Mouse (Mus musculus): ENCODE data around the gene Gpsm1. TPM values are rescaled to one million over a fixed set of nuclear protein-coding genes. Genes with fewer than 3 reads are reported as not detected.

Gpsm1 gene
- total RNA-seq, 2 experiments from 2014 or later = 179 to 190 TPM

DNA sequence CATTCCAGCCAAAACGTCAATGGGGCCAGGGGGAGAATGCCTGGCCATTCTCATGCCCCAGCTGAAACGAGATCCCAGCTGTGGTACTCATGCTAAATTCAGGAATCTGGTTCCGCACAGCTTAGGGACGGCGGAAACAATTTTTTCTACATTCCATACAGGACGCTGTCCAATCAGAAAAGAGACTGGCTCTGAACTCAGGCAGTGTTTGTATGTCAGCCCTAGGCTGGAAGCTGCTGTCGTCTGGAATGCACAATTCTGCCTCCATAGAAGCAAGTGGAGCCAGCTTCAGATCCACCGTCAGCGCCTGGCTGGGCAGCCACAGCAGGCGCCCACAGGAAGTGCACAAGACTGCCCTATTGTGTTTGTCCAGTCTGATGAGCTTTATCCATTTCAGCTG is 5.6 kb upstream of the Gpsm1 start:
- no peak for DNase-seq
- intact Hi-C loops (cut with DNase I) = no loop called here

DNA sequence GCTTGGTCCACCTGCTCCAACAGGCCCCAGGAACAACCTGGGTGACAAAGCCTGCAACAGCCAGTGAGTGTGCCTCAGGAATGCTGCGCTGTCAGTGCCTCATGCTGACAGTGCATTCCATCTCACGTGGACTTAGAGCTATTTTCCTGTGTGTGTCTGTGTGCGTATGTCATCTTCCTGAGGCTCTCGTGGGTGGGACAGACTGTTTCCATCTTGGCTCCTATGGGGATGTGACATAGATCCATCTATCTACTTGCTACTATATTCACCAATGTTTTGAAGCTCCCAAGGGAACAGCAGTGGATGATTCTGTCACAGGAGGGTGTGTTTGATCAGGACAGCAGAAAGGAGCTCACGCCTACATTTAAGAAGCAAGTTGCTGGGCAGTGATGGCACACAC is 3.4 kb upstream of the Gpsm1 start:
- intact Hi-C loops (cut with DNase I) = no loop called here
- no peak for DNase-seq

DNA sequence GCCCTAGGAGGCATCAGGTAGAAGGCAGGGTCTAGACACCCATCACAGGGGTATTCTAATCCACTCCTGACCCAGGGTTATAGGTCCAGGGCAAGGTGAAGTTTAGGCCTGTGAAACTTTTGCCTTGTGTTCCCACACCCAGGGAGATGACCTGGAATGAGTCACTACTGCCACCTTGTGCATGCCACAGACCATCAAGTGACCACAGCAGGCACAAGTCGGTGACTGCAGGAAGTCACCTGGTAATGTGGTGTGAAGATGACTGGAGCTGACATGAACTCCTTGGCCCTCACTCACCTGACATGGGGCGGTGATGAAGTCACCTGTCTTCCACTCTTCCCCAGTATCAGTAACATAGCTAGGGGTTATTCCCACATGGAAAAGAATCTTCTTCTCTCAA is 2.5 kb upstream of the Gpsm1 start:
- intact Hi-C loops (cut with DNase I) = no loop called here
- no peak for DNase-seq

DNA sequence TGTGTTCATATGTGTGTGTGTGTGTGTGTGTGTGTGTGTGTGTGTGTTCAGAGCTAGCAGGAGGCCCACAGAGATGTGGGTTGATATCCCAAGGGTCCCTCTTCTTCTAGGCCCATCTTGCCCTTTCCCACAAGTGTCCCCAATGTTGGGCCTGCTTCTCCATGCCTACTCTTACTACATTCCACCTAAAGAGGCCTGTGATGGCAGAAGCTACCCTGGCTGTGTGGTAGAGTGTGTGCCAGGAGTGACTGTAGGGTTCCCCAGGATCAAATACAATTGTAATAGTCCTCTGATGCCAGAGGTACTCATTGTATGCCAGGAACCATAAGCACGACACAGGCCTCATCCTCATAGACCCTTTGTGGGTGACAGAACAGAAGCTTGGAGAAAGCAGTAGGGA is 1.9 kb upstream of the Gpsm1 start:
- DNase-seq = no peak
- intact Hi-C loops (cut with DNase I) = no loop called here

DNA sequence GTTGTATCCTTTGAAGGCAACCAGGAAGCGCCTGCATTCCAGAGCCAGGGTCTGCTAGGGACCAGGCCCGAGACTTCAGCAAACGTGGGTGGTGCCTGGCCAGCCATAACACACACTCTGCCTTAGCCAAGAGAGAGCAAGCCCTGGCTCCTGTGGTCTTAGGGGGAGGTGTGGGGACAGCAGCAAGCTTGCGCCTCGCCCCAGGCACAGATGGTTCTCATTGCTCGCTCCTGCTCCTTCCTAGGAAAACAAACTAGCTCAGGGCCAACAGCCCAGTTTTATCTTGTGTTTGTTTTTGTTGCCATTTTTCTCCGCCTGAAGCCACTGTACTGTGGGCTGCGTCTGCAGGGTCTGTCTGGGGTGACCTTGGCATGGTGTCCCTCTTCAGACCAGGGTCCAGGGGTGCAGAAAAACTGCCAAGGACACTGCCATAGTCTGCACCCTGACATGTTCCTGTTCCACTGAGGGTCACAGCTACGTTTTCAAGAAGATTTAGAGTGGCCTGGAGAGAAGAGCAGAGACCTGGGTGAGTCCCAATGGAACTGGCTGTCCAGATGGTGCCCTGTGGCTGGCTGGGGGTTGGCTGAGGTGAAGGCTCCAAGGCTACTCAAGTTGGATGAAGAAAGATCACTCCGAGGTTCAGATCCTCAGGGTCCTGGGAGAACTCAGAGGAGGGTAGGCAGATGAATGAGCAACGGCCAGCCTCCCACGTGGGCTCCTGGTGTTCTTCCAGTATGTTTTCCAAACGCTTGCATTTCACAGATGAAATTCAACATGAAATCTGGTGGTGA is 839 bp upstream of the Gpsm1 start:
- intact Hi-C loops (cut with DNase I) = no loop called here
- peak; percentile 85 for DNase-seq

DNA sequence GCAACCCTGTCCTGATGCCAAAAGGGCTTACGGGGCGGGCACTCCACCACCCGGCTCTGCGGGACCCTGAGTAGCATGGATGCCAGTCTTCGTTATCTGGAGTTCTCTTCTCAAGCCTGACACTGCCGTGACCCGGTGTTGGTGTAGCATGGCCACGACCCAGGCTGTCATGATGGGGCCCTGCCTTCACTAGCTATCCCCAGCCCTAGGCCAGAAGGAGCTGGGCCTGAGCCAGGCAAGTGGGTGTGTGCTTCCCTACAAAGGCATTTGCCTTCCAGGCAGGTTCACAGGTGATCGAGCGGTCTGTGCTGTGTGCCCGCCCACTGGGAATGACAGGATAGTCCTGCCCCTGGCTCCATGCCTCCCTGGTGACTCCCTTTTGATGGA is 603 bp downstream of the Gpsm1 start:
- peak; percentile 66 for DNase-seq
- intact Hi-C loops (cut with DNase I) = no loop called here

DNA sequence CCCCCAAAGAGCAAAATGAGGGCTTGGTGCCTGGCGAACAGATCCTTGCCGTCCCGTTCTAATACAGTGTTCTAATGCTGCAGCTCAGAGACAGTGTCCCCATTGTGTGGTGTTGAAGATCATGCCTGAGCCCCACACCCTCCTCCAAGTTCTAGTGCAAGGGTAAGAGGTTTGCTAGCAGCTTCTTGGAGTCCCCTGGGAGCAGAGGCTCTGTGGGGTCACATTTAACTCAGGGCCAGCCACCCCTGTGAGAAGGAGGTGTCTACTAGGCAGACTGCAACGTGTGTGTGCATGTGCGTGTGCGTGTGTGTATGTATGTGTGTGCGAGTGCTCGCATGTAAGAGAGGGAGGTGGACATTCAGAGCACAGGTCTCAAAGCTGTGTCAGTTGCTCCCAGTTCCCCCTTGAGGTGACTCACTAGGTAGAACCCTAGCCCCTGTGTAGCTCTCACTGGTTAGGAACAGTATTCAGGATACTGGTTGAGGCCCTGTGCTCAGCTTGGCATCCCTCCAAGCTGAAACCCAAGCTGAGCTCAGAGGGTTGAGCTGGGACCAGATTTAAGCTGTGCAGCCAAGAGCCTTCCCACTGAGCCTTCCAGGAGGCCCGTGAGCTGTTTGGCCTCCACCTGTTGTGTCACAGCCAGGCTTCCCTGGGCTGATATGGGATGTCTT is 1.4 kb downstream of the Gpsm1 start:
- no peak for DNase-seq
- intact Hi-C loops (cut with DNase I) = no loop called here

DNA sequence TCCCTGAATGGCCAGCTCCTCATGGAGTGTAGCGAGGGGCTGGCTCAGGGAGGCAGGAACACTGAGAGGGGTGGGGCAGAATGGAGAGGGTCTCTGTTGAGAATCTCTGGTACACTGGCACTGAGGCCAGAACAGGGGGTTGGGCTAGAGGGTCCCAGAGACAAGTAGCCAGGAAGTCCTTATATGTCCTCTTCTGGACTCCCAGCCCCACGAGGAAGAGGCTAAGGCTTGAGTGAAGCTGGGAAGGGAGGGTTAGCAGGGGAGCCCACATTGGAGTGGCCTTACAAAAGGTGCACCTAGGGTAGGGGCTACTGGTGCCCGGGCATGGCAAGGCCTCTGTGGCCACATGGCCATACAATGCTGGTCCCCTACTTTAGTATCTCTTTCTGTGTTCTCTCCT is 2.1 kb downstream of the Gpsm1 start:
- intact Hi-C loops (cut with DNase I) = no loop called here
- DNase-seq = no peak

DNA sequence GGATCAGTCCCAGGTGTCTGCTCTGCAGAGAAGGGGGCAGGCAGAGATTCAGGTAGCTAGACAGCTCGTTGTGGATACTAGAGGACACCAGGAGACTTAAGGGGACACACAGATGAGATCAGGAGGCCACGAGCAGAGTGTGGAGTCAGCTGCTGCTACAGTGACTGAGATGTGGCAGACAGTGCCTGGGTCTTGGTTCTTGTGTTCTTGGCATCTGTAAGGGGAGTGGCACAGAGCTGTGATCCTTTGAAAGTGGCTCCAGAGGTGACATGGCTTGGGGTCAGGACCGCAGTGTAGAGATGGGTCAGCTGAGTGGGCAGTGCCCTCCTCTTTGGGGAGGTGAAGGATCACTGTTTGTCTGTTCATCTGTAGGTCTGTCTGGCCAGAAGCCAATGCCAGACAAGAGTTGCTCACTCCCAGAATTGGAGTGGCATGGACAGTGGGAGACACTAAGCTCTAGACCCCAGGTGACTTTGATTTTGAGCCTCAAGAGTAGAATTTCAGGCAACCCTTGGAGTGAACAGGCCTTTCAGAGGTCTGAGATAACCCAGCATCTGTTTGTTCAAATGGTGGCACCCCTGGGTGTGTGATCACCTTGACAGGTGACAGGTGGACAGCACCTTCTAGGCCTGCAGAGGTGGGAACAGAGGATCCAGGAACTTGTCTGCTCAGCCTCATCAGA is 2.8 kb downstream of the Gpsm1 start:
- intact Hi-C loops (cut with DNase I) = no loop called here
- DNase-seq = no peak

DNA sequence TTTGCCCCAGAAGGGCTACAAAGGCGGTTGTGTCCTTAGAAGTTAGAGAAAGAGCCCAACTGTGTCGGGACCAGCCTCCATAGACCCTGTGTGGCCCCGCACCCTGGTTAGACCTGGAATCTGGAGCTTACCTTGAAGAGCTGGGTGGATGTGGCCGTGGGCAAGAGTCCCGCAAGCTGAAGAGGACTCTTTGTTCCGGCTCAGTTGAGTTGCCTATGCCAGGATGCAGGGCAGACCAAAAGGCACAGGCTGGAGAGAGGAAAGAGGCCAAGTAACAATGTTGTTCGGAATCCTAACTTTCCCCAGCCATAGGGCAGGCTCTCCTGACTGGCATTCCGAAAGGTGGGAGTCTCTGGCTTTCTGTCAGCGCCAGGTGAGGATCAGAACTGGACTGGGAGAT is 3.8 kb downstream of the Gpsm1 start:
- intact Hi-C loops (cut with DNase I) = no loop called here
- DNase-seq = no peak

DNA sequence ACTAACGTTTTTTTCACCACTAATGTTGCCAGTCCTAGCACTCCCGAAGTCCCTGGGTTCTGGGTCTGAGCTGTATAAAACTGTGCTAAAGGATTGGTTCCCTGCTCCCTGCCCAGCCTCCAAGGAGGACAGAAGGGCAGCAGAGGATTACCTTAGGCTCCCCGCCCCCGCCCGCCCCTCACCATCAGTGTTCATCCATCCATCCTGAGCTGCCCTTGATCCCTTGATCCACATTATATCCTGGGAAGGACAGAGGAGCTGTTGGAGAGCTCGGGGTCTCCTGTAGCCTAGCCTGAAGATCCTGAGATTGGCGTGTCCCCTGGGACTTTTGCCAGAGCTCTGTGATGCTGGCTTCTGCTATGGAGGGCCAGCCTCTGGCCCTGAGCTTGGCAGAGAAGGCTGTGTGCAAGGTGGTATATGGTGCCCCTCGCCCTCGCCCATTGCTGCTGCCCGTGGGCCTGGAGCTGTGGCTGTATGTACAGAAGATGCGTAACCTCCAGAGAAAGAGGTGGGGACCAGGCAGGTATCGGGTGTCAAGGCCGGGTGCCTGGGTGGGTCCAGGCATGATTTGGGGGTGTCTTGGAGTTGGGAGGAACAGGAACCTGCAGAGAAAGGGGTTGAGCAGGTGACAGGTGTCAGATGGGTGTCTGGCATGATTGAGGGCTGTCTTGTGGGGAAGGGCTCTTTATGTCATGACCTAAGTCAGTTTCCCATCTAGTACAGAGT is 4.4 kb downstream of the Gpsm1 start:
- DNase-seq = no peak
- intact Hi-C loops (cut with DNase I) = no loop called here

DNA sequence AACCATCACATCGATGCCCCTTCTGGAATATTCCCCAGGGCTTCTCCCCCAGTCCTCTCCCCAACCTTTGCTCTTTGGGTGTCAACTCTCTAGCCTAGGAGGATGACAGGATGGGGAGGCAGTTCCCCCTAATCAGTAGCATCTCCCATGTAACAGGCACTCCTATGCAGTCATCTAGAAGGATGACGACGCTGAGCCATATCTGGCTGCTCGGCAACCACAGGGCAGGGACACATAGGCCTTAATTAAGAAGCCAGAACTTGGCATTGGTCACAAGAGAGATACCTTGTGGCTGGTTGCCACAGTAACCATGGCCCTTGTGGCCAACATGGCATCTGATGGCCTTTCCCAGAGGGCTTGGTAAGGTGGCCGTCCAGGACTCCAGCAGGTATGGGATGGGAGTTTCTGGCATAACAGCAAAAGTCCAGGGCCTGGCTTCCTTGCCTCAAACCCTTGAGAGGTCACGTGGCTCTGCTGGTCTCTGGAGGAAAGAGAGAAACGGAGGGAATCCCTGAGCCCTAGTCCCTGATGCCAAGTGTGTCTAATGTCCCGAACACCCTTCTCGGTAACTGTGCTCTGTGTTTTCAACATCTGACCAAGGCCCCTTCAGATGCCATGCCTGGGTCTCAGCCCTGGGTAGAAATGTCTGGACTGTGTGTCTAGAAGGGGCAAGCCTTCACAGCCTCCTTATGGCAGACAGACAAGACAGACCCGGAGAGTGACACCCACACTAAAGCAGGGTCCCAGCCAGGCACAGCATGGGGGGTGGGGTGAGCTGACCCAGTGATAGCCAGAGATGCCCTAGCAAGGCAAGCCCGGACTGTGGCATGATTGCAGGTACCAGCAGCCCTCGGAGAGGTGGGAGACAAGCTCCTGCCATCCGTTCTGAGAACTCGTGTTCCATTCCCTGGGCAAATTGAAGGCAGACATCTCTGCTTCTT is 5.2 kb downstream of the Gpsm1 start:
- intact Hi-C loops (cut with DNase I) = no loop called here
- no peak for DNase-seq

DNA sequence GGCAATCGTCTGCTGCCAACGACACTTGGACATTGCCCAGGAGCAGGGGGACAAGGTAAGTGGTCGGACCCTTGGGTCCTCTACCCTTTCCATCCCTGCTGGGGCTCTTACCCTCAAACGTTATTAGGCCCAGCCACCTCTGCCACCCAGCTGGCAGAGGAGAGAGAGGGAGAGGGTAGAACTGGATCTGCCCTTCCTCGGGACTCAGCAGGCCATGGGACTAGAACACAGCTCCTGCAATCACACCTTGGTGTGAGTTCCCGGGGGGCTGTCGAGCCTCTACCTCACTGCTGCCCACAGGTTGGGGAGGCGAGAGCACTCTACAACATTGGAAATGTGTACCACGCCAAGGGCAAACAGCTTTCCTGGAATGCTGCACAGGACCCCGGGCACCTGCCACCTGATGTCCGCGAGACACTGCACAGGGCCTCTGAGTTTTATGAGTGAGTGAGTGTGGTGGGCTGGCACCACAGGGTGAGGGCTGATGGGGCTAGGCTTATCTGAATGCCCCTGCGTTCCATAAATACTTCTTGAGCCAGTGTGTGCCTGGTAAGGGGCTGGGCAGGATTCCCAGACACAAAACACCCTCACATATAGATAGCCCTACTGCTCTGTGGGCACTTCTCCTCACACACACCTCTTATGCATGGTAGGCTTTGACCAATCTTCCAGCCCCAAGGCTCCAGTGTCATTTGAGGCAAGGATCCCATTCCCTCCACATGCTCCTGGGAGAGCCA is 8.4 kb downstream of the Gpsm1 start:
- no peak for DNase-seq
- intact Hi-C loops (cut with DNase I) = no loop called here

DNA sequence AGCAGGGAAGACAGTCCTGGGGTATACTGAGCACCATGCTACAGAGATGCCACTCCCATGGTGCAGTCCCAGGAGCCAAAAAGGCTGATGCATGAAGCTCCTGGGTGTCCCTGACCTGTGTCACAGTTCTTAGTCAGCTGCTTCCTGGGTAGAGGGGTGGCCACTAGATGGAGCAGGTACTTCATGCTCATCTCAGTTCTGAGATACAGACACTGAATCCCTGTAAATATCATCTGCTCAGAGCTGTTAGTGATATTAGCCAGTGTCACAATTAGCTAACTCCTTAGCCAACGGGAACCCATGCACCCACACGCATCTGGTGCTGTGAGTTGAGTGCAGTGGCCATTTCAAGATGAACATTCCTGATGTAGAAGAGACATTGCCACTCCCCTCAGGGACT is 9.6 kb downstream of the Gpsm1 start:
- intact Hi-C loops (cut with DNase I) = no loop called here
- no peak for DNase-seq

DNA sequence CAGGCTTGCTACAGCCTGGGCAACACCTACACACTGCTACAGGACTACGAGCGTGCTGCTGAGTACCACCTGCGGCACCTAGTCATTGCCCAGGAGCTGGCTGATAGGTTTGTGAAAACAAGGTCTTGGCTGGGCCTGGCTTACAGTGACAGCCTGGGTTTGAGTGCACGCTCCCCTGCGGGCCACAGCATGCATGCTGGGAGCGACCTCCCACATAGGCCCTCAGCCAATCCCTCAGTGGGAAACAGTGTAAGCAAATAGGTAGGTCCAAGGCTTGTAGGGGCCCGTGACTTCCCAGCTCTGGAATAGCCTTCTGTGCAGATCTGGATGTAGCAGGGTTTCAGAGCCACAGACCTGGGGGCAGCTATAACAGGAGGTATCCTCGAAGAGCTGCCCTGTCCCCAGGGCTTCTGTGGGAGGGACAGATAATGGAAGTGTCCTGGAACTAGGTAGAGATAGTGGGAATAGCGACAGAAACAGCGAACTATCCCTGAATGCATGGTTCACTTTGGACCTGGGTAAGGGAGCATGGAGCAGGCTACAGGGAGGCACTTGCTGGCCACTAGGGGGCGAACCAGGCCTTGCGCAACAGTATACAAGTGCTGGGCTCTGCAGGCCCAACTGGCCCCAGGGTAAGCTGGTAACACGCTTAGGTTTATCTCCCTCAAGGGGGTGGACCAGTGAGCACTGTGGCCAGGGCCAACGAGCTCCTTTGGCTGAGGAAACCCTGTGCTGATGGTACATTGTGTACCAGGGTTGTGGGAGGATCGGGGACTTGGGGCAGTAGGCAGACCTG is 10.3 kb downstream of the Gpsm1 start:
- DNase-seq = peak; percentile 65
- intact Hi-C loops (cut with DNase I) = no loop called here

DNA sequence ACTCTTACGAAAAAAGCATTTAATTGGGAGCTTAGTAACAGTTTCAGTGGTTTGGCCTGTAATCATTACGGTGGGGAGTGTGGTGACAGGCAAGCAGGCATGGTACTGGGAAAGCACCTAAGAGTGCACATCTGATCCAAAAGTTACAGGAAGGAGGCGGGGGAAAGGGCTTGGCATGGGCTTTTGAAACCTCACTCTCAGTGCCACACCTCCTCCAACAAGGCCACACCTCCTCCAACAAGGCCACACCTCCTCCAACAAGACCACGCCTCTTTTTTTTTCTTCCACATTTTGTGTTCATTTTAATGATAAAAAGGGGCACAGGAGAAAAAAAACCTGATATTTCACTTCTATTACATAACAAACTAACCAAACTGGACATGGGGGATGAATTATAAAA is 12.5 kb downstream of the Gpsm1 start:
- DNase-seq = no peak
- intact Hi-C loops (cut with DNase I) = no loop called here

DNA sequence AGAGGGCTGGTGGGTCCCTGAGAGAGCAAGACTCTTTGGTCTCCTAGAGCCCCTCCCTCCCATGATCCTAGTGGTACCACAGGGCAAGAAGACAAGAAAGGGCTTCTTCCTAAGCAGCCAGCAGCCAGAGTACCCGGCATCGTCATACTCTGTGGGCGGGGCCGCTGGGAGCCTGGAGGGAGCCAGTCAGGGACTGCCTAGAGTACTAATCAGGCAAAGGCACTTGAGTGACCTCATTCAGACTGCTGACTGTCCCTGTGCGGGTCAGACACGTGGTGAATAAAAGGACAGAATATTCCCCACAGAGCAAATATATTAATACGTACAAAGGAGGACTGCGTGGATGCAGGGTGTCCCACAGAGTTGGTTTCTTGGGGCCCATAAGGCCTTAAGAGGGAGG is 14.1 kb downstream of the Gpsm1 start:
- DNase-seq = peak; percentile 68
- intact Hi-C loops (cut with DNase I) = no loop called here

DNA sequence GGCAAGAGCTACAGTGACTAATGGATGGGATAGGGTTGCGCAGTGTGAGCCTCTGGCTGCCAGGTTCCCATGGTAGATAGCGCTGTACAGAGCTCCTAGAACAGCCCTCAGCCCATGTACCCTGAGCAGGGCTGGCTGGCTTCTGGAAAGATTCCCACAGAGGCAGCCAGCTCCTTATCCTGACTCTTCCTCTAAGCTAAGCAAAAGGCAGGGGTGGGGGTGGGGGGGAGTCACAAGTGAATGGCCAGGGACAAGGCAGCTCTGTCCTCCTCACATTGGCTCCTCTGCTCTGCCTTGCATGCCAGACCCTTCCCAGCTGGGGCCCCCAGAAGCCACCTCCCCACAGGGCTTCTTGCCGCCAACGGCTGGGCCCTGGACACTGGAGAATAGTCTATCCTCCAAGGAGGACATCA is 14.7 kb downstream of the Gpsm1 start:
- DNase-seq = peak; percentile 58
- intact Hi-C loops (cut with DNase I) = no loop called here

DNA sequence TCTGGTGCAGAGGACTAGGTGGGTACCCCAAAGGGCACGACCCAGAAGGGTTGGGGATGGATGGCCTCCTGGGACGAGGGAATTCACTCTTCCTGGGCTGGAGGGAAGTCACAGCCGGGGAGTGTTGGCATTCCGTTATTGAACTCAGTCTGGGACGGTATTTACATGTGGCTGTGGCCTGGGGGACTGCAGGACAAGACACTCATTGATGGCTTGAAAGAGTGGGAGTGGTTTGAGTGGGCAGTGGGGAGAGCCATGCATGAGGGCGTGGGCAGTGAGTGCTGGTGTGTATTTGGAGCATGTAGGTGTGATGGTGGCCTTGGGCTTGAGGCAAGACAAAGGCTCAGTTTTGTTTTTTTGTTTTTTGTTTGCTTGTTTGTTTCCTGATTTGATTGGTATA is 15.4 kb downstream of the Gpsm1 start:
- no peak for DNase-seq
- intact Hi-C loops (cut with DNase I) = no loop called here

Measured in left cerebral cortex, postnatal 4 days (tissue).